Mouse (Mus musculus) testis, adult 2 months (tissue): ENCODE data around the gene Cckbr.

ENCODE experiments used
- CTCF ChIP-seq: fragments of 200-500 bp; IDR thresholded peaks from 2 replicates; pipeline ENCODE4 v1.5.1; 2012; ENCODE audit warnings: low read depth, mild to moderate bottlenecking, inconsistent platforms, low read length, moderate library complexity; ENCODE audit not compliant: control insufficient read depth, insufficient read depth, insufficient replicate concordance
- POLR2A ChIP-seq: fragments of 200-500 bp; IDR thresholded peaks from 2 replicates; pipeline ENCODE4 v1.6.1; 2012; ENCODE audit warnings: low read depth, mild to moderate bottlenecking, inconsistent platforms, low read length, moderate library complexity; ENCODE audit not compliant: control insufficient read depth

GRCm38 (mm10) chr7:105498854-105499492 is 73.4 kb downstream of the Cckbr start:
- TF ChIP-seq CTCF: no peak
- no peak for TF ChIP-seq POLR2A
